Mouse (Mus musculus): ENCODE results near the gene Dqx1. TPM values are rescaled to one million over a fixed set of nuclear protein-coding genes. Genes with fewer than 3 reads are reported as not detected.

The Dqx1 gene
- total RNA-seq, 4 experiments from 2014 or later: 0.41 to 2.1 (median 1.5) TPM

DNA sequence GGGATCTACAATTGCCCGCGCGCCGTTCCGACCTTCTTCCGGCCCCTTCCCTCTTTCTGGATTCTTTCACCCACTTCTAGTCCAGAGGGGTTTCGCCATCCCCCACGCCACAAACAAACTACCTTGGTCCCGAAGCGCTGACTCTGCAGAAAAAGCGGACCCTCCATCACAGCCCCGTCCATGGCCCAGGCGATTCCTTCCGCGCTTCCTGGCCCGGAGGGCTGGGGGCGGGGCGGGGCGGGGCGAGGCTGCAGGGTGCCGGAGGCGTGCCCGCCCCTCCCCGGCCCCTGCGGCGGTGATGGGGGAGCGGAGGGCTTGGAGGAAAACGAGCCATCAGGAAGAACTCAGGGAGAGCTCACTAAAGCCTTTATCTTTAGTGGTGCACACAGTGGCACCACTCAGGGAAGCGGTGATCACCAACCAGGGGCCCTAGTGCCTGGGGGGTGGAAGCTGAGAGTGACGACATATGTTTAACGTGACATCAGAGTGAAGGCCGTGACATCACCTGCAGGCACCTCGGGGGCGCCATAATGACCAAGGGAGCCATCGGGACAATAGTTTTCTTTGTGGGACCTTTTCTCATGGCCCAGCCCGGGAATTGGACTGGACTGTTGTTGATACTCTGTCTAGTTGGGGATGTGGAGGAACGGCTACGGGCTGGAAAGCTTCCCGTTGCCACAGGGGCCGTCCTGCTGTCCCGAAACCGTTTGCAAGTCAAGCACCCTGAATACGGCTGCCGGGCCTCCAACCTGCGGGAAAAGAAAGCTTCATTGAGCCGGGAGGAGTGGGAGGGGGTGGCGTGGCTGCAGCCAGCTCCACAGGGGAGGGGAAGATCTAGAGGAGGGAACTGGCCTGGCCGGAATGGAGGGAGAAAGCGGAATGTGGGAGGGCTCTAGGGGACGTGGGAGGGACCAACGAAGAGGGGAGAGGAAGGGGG is 24.1 kb upstream of the Dqx1 start, which contains the start of the genes Dok1 and Loxl3:
Dok1 (minus strand) TSS at position 223 of the 937 bp plus-strand sequence.
Loxl3 (plus strand) TSS at position 925 of the 937 bp plus-strand sequence.
- no peak for DNase-seq (ENCODE audit: low spot score in 2 of 2)

- no peak for DNase-seq (ENCODE audit: low spot score in 2 of 2)
Observed at GRCm38 (mm10) chr6:83034463-83035055, 23.1 kb upstream of the Dqx1 start.

- no peak for DNase-seq (ENCODE audit: low spot score in 2 of 2)
Observed at GRCm38 (mm10) chr6:83037188-83037587, 20.5 kb upstream of the Dqx1 start.

- peak; percentile 79 to 90 for DNase-seq (ENCODE audit: low spot score in 2 of 2)
Observed at GRCm38 (mm10) chr6:83038496-83039012, 19.1 kb upstream of the Dqx1 start.

- no peak for DNase-seq (ENCODE audit: low spot score in 2 of 2)
Observed at GRCm38 (mm10) chr6:83040601-83041000, 17.0 kb upstream of the Dqx1 start.

GRCm38 (mm10) chr6:83043561-83043960 is 14.1 kb upstream of the Dqx1 start:
- no peak for DNase-seq (ENCODE audit: low spot score in 2 of 2)

DNA sequence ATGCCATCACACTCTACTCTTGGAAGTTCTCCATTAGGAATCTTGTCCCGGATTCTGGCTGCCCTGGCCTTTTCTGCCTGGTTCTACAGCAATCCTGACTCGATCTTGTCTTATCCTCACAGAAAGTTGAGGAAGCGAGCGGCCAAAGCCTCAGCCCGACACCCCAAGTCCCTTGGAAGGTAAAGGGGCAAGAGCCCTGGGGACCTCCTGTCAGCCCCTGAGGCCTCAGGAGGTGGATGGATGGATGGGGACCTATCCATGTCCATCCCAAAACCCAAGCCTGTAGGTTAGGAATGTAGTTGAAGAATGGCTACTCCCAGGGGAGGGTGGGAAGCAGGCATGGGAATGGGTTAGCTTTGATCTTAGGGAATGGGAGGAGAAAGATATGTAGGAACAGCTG is 13.7 kb upstream of the Dqx1 start:
- no peak for DNase-seq (ENCODE audit: low spot score in 2 of 2)

DNA sequence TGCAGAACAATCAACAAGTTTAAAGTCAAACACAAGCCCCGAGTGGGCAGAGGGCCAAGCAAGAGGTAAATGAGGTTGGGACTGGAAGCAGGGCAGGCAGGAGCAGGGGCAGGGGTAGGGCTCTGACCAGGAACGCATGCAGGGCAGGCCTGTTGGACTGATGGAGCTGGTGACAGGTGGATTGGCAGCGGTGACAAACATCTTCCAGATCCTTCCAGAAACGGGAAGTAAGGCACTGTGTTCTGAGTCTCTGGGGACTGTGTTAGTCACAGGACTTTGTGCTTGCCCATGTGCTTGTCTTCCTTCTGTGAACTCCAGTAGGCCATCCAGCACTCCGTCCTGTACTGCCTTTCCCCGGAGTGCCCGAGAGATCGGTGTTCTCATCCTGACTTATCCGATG is 12.9 kb upstream of the Dqx1 start:
- no peak for DNase-seq (ENCODE audit: low spot score in 2 of 2)

- DNase-seq (ENCODE audit: low spot score in 2 of 2): no peak
Observed at GRCm38 (mm10) chr6:83049367-83049766, 8.3 kb upstream of the Dqx1 start.

- DNase-seq (ENCODE audit: low spot score in 2 of 2): peak; percentile 41 to 51
Observed at GRCm38 (mm10) chr6:83053136-83053960, 4.3 kb upstream of the Dqx1 start.

DNA sequence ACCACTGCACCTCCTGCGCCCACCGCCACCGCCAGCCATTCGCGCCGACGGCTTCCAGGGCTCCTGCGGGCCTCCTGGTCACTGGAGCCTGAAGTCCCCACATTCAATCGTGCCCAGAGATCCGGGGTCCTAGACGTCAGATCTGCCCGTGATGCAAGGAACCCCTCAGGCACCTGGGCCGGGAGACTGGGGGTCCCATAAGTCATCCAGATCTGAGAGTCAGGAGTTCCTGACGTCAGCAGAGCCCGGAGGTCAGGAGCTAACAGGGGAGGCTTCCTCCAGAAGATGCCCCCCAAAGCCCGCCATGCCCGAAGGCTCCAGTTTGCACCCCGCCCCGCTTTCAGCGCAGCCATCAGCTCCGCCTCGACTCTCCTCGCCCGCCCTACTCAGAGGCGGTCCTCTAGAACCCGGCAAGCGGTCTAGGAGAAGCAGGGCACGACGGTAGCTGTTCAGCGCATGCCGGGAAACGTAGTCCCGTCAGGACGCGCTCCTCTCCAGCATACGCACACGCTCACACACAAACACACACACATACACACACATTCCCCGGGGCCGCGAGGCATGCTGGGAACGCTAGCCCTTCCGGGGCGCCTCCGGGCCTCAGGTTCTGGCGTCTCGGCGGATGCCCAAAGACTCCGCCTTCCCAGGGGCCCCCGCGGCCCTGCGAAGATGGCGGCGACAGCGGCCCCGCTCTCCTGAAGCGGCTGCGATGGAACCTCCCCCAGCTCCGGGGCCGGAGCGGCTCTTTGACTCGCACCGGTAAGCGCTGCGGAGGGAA is 3.4 kb upstream of the Dqx1 start, which contains the start of gene Aup1:
Aup1 (plus strand) TSS at position 448 of the 778 bp plus-strand sequence.
- peak; percentile 96 to 97 for DNase-seq (ENCODE audit: low spot score in 2 of 2)

DNA sequence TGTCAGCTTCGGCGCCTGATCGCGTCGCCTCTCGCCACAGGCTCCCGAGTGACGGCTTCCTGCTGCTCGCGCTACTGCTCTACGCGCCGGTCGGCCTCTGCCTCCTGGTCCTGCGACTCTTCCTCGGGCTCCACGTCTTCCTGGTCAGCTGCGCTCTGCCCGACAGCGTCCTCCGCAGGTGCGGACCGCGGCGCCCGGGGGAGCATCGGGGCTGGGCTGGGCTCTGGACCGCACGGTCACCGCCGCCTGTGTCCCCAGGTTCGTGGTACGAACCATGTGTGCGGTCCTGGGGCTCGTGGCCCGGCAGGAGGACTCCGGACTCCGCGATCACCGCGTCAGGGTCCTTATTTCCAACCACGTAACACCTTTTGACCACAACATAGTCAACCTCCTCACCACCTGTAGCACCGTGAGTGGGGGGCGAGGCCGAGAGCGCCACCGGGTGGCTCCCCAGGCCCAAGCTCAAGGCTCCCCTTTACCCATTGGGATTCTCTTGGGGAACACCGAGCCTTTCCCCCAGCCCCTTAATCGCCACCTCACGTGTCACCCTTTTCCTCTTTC is 2.7 kb upstream of the Dqx1 start, which contains the start of gene Htra2:
Htra2 (minus strand) TSS at position 403 of the 561 bp plus-strand sequence.
- DNase-seq (ENCODE audit: low spot score in 2 of 2): no peak

GRCm38 (mm10) chr6:83058725-83059124 is 1.1 kb downstream of the Dqx1 start:
- no peak for DNase-seq (ENCODE audit: low spot score in 2 of 2)

DNA sequence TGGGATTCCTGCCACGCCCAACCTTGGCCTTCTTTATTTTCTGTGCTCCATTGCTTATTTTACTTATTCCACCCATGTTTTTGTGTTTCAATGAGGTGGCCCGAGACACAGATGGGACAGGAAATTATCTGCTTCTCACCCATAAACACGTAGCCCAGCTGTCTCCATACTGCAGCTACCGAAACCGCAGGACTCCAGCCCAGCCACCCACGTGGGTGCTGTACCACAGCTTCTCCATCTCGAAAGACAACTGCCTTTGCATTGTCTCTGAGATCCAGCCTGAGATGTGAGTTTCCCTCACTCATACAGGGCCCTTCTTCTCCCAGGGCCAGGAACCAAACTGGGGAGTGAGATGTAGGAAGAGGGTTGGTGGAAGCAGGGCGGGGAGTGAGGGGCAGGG is 8.4 kb downstream of the Dqx1 start:
- no peak for DNase-seq (ENCODE audit: low spot score in 2 of 2)

DNA sequence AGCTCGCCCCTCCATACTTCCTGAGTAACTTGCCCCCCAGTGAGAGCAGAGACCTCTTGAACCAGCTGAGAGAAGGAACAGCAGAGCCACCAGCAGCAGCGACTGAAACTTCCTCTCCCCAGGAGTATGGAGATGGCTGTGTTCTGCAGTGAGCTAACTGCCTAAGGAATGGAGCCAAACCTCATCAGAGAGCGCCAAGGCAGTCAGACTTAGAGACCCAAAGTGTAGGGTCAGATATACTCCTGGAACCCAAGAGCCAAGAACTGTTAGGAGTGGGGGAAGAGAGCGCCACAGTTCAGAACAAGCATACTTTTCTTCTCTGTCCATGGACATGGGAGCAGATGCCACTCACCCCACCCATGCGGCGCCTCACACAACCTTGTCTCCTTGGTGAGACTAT is 8.8 kb downstream of the Dqx1 start:
- no peak for DNase-seq (ENCODE audit: low spot score in 2 of 2)

DNA sequence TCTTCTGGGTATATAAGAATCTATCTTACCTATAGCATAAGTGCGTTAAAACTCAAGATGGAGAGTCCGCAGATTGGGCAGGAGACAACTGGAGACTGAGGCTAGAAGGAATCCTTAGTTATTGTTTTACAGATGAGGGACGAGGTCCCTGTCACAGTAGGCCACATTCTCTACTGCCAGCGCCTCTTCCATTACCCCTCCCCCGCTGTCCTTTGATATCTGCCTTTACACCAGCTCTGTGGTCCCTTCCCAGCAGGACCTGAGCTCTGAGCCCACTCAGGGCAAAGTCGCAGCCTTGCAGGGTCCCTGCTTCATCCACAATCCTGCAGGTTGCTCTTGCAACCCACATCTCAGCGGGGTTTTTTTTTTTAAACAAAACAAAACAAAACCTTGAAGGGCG is 10.6 kb downstream of the Dqx1 start:
- no peak for DNase-seq (ENCODE audit: low spot score in 2 of 2)

DNA sequence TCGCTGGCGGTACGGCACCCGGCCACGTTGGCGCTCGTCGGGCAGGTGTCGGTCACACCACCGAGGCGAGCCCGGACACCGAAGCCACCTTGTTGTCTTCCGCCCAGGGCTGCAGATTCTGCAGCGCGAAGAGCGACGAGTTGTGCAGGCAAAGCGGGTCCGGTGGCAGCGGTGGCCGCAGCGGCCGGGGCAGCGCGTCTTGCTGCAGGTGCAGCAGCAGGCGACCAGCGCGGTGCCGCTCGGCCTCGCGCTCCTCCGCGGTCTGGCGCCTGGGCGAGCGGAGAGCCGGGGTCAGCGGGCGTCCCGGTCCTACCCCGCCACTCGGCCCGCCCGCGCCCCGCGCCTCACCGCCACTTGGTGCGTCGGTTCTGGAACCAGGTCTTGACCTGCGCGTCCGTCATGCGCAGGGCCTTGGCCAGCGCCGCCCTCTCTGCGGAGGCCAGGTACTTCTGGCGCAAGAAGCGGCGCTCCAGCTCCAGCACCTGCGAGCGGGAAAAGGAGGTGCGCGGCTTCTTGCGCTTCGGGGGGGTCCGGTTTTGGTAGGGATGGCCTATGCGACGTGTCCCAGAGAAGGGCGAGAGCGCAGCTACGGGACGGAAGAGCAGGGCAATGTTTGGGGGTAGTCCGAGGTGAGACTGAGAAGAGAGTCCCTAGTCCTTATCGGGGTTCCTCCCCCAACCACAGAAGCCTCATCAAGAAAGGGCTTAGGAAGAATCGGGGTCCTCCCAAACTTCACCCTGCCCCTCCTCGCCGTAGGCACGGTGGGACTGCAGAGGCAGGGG is 11.3 kb downstream of the Dqx1 start:
- no peak for DNase-seq (ENCODE audit: low spot score in 2 of 2)

GRCm38 (mm10) chr6:83069488-83070246 is 12.0 kb downstream of the Dqx1 start:
- DNase-seq (ENCODE audit: low spot score in 2 of 2): no peak

DNA sequence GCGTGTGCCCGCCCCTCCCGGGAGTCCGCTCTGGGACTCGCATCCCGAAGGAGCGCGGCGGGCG is 12.4 kb downstream of the Dqx1 start, which contains the start of gene Tlx2:
Tlx2 (minus strand) TSS at position 47 of the 64 bp plus-strand sequence.
- DNase-seq (ENCODE audit: low spot score in 2 of 2): no peak

Measured in layer of hippocampus, adult 8-10 months (tissue).